Mouse (Mus musculus): ENCODE data around the gene Slc41a3.

Gene Slc41a3

GRCm38 (mm10) chr6:90597592-90597991 lies 6.9 kb upstream of the Slc41a3 start:
- no peak for DNase-seq (ENCODE audit: low spot score)

- DNase-seq (ENCODE audit: low spot score) = no peak
Observed at GRCm38 (mm10) chr6:90598197-90598596, 6.3 kb upstream of the Slc41a3 start.

- no peak for DNase-seq (ENCODE audit: low spot score)
Observed at GRCm38 (mm10) chr6:90600351-90600750, 4.2 kb upstream of the Slc41a3 start.

- no peak for DNase-seq (ENCODE audit: low spot score)
Observed at GRCm38 (mm10) chr6:90601736-90602135, 2.8 kb upstream of the Slc41a3 start.

GRCm38 (mm10) chr6:90602304-90602703 lies 2.2 kb upstream of the Slc41a3 start:
- no peak for DNase-seq (ENCODE audit: low spot score)

- no peak for DNase-seq (ENCODE audit: low spot score)
Observed at GRCm38 (mm10) chr6:90603126-90603525, 1.4 kb upstream of the Slc41a3 start.

GRCm38 (mm10) chr6:90604130-90604529 lies 395 bp upstream of the Slc41a3 start:
- no peak for DNase-seq (ENCODE audit: low spot score)

GRCm38 (mm10) chr6:90605298-90605665 lies 757 bp downstream of the Slc41a3 start:
- DNase-seq (ENCODE audit: low spot score) = no peak

- DNase-seq (ENCODE audit: low spot score) = no peak
Observed at GRCm38 (mm10) chr6:90606538-90606937, 2.0 kb downstream of the Slc41a3 start.

- no peak for DNase-seq (ENCODE audit: low spot score)
Observed at GRCm38 (mm10) chr6:90607196-90607595, 2.7 kb downstream of the Slc41a3 start.

- no peak for DNase-seq (ENCODE audit: low spot score)
Observed at GRCm38 (mm10) chr6:90608186-90608585, 3.7 kb downstream of the Slc41a3 start.

- no peak for DNase-seq (ENCODE audit: low spot score)
Observed at GRCm38 (mm10) chr6:90610248-90610647, 5.7 kb downstream of the Slc41a3 start.

- DNase-seq (ENCODE audit: low spot score) = no peak
Observed at GRCm38 (mm10) chr6:90613277-90613676, 8.8 kb downstream of the Slc41a3 start.

GRCm38 (mm10) chr6:90615362-90615761 lies 10.8 kb downstream of the Slc41a3 start:
- no peak for DNase-seq (ENCODE audit: low spot score)

- DNase-seq (ENCODE audit: low spot score) = no peak
Observed at GRCm38 (mm10) chr6:90615991-90616390, 11.5 kb downstream of the Slc41a3 start.

- no peak for DNase-seq (ENCODE audit: low spot score)
Observed at GRCm38 (mm10) chr6:90616481-90616880, 12.0 kb downstream of the Slc41a3 start.

GRCm38 (mm10) chr6:90618274-90618673 lies 13.7 kb downstream of the Slc41a3 start:
- no peak for DNase-seq (ENCODE audit: low spot score)

GRCm38 (mm10) chr6:90618821-90619636 lies 14.5 kb downstream of the Slc41a3 start:
- no peak for DNase-seq (ENCODE audit: low spot score)

- no peak for DNase-seq (ENCODE audit: low spot score)
Observed at GRCm38 (mm10) chr6:90619936-90620335, 15.4 kb downstream of the Slc41a3 start.

- DNase-seq (ENCODE audit: low spot score) = no peak
Observed at GRCm38 (mm10) chr6:90620791-90621583, 16.5 kb downstream of the Slc41a3 start.

- no peak for DNase-seq (ENCODE audit: low spot score)
Observed at GRCm38 (mm10) chr6:90621584-90621890, 17.0 kb downstream of the Slc41a3 start.

- no peak for DNase-seq (ENCODE audit: low spot score)
Observed at GRCm38 (mm10) chr6:90622758-90623455, 18.4 kb downstream of the Slc41a3 start.

GRCm38 (mm10) chr6:90623456-90623836 lies 18.9 kb downstream of the Slc41a3 start:
- no peak for DNase-seq (ENCODE audit: low spot score)
